Mouse (Mus musculus) adrenal gland, adult 8-10 months (tissue): ENCODE results near the gene Adgrd1. TPM values are rescaled to one million over a fixed set of nuclear protein-coding genes. Genes with fewer than 3 reads are reported as not detected.
"Not testable (repeated sequence)": the region's sequence is repeated elsewhere in the genome, so short reads cannot be mapped to it uniquely, and the experiment has no call there.

Experiments
- DNase-seq: peaks from one replicate; pipeline ENCODE4 v3.0.0; 2022
- total RNA-seq, 4 experiments: library from RNA; stranded (reverse); gene quantifications; 2 replicates each; pipeline ENCODE4 v1.2.4; 2022

The Adgrd1 gene
- total RNA-seq, 4 experiments from 2014 or later, result 2.4 to 4.2 (median 3.7) TPM

GRCm38 (mm10) chr5:129094236-129094635 lies 2.3 kb upstream of the Adgrd1 start:
- DNase-seq, result no peak

- no peak for DNase-seq
These were observed 7.5 kb downstream of the Adgrd1 start for GRCm38 (mm10) chr5:129104043-129104442.

GRCm38 (mm10) chr5:129111729-129112128 lies 15.2 kb downstream of the Adgrd1 start:
- no peak for DNase-seq

GRCm38 (mm10) chr5:129113741-129114476 lies 17.4 kb downstream of the Adgrd1 start:
- no peak for DNase-seq

- DNase-seq, result no peak
These were observed 19.7 kb downstream of the Adgrd1 start for GRCm38 (mm10) chr5:129116299-129116698.

- no peak for DNase-seq
These were observed 21.1 kb downstream of the Adgrd1 start for GRCm38 (mm10) chr5:129117593-129118113.

GRCm38 (mm10) chr5:129118523-129118922 lies 22.0 kb downstream of the Adgrd1 start:
- no peak for DNase-seq

- no peak for DNase-seq
These were observed 22.6 kb downstream of the Adgrd1 start for GRCm38 (mm10) chr5:129119146-129119545.

GRCm38 (mm10) chr5:129121654-129122285 lies 25.2 kb downstream of the Adgrd1 start:
- no peak for DNase-seq

- no peak for DNase-seq
These were observed 25.9 kb downstream of the Adgrd1 start for GRCm38 (mm10) chr5:129122491-129122890.

GRCm38 (mm10) chr5:129124070-129124828 lies 27.7 kb downstream of the Adgrd1 start:
- no peak for DNase-seq

GRCm38 (mm10) chr5:129128310-129128709 lies 31.8 kb downstream of the Adgrd1 start:
- DNase-seq, result not testable (repeated sequence)

- no peak for DNase-seq
These were observed 33.8 kb downstream of the Adgrd1 start for GRCm38 (mm10) chr5:129130301-129130700.

- DNase-seq, result no peak
These were observed 40.9 kb downstream of the Adgrd1 start for GRCm38 (mm10) chr5:129137405-129137804.

GRCm38 (mm10) chr5:129138576-129138975 lies 42.0 kb downstream of the Adgrd1 start:
- DNase-seq, result no peak

- no peak for DNase-seq
These were observed 46.3 kb downstream of the Adgrd1 start for GRCm38 (mm10) chr5:129142801-129143200.

GRCm38 (mm10) chr5:129145307-129145935 lies 48.9 kb downstream of the Adgrd1 start:
- DNase-seq, result no peak

GRCm38 (mm10) chr5:129146892-129147509 lies 50.5 kb downstream of the Adgrd1 start:
- DNase-seq, result no peak

- no peak for DNase-seq
These were observed 51.9 kb downstream of the Adgrd1 start for GRCm38 (mm10) chr5:129148485-129148884.

- no peak for DNase-seq
These were observed 58.7 kb downstream of the Adgrd1 start for GRCm38 (mm10) chr5:129155023-129155901.

- no peak for DNase-seq
These were observed 59.4 kb downstream of the Adgrd1 start for GRCm38 (mm10) chr5:129155902-129156311.
